Mouse (Mus musculus) embryo, embryonic 10 days (tissue): ENCODE data around the gene Fsip1.
A peak's percentile ranks its signal among the peaks of the same experiment; 100 is the strongest.

Experiments
- DNase-seq: peaks from one replicate; pipeline ENCODE4 v3.0.0-alpha.2; 2015; ENCODE audit warnings: low spot score

Fsip1 gene

GRCm38 (mm10) chr2:118124437-118124836 is 132.3 kb downstream of the Fsip1 start:
- no peak for DNase-seq

- DNase-seq: no peak
Observed at GRCm38 (mm10) chr2:118123743-118124142, 133.0 kb downstream of the Fsip1 start.

GRCm38 (mm10) chr2:118122291-118122690 is 134.5 kb downstream of the Fsip1 start:
- no peak for DNase-seq

- no peak for DNase-seq
Observed at GRCm38 (mm10) chr2:118120751-118121150, 136.0 kb downstream of the Fsip1 start.

- no peak for DNase-seq
Observed at GRCm38 (mm10) chr2:118120095-118120494, 136.7 kb downstream of the Fsip1 start.

GRCm38 (mm10) chr2:118119684-118120083 is 137.1 kb downstream of the Fsip1 start:
- no peak for DNase-seq

- no peak for DNase-seq
Observed at GRCm38 (mm10) chr2:118118515-118118914, 138.3 kb downstream of the Fsip1 start.

GRCm38 (mm10) chr2:118118045-118118444 is 138.7 kb downstream of the Fsip1 start:
- DNase-seq: no peak

- DNase-seq: no peak
Observed at GRCm38 (mm10) chr2:118117401-118117800, 139.4 kb downstream of the Fsip1 start.

- no peak for DNase-seq
Observed at GRCm38 (mm10) chr2:118116754-118117290, 139.9 kb downstream of the Fsip1 start.

- DNase-seq: no peak
Observed at GRCm38 (mm10) chr2:118116180-118116579, 140.6 kb downstream of the Fsip1 start.

GRCm38 (mm10) chr2:118115647-118116046 is 141.1 kb downstream of the Fsip1 start:
- DNase-seq: no peak

- no peak for DNase-seq
Observed at GRCm38 (mm10) chr2:118114671-118115070, 142.1 kb downstream of the Fsip1 start.

GRCm38 (mm10) chr2:118113808-118114524 is 142.8 kb downstream of the Fsip1 start:
- DNase-seq: peak; percentile 44

GRCm38 (mm10) chr2:118112846-118113479 is 143.8 kb downstream of the Fsip1 start:
- DNase-seq: no peak

- DNase-seq: no peak
Observed at GRCm38 (mm10) chr2:118112438-118112837, 144.3 kb downstream of the Fsip1 start.

- DNase-seq: peak; percentile 86
Observed at GRCm38 (mm10) chr2:118111488-118112131, 145.2 kb downstream of the Fsip1 start, which contains the start of gene Thbs1. Thbs1 (plus strand) TSS chr2:118111876.

- peak; percentile 90 for DNase-seq
Observed at GRCm38 (mm10) chr2:118111116-118111487, 145.7 kb downstream of the Fsip1 start.

- DNase-seq: peak; percentile 81
Observed at GRCm38 (mm10) chr2:118110225-118110915, 146.4 kb downstream of the Fsip1 start.

- no peak for DNase-seq
Observed at GRCm38 (mm10) chr2:118102169-118102568, 154.6 kb downstream of the Fsip1 start.

- DNase-seq: no peak
Observed at GRCm38 (mm10) chr2:118099104-118099503, 157.7 kb downstream of the Fsip1 start.

GRCm38 (mm10) chr2:118091226-118091625 is 165.5 kb downstream of the Fsip1 start:
- DNase-seq: no peak
